Mouse (Mus musculus): ENCODE data around the gene BC048562.

GRCm38 (mm10) chr9:108388601-108389000 is 47.7 kb upstream of the BC048562 start:
- TF ChIP-seq EP300 (IDR thresholded peaks at IDR 0.05; ENCODE audit: insufficient read depth, low read depth, low read length), result no peak
- no peak for TF ChIP-seq POLR2A (IDR thresholded peaks at IDR 0.05; ENCODE audit: insufficient read depth, low read depth, low read length)
